Mouse (Mus musculus) liver, embryonic 12.5 days (tissue): ENCODE data around the gene Atrn. TPM values are rescaled to one million over a fixed set of nuclear protein-coding genes. Genes with fewer than 3 reads are reported as not detected.

Source experiments
- ATAC-seq: fragments of 200-750 bp; cut with Nextera tagmentation; 2 replicates; pipeline ENCODE4 v1.8.0; 2017; ENCODE audit warnings: moderate number of reproducible peaks, mild to moderate bottlenecking, moderate library complexity
- H3K27ac ChIP-seq: fragments of 300-500 bp; sonication (generic); 2 replicates; pipeline ENCODE4 v1.5.1; 2016; ENCODE audit warnings: mild to moderate bottlenecking
- H3K27me3 ChIP-seq: fragments of 300-500 bp; sonication (generic); replicated peaks from 2 replicates; pipeline ENCODE4 v1.6.1; 2016; ENCODE audit warnings: mild to moderate bottlenecking, moderate library complexity
- H3K36me3 ChIP-seq: fragments of 300-500 bp; sonication (generic); 2 replicates; pipeline ENCODE4 v1.6.1; 2016; ENCODE audit warnings: mild to moderate bottlenecking, moderate library complexity
- H3K4me1 ChIP-seq: fragments of 300-500 bp; sonication (generic); 2 replicates; pipeline ENCODE4 v1.6.1; 2016
- H3K4me2 ChIP-seq: fragments of 300-500 bp; sonication (generic); 2 replicates; pipeline ENCODE4 v1.6.1; 2016; ENCODE audit warnings: mild to moderate bottlenecking, moderate library complexity
- H3K4me3 ChIP-seq: fragments of 300-500 bp; sonication (generic); 2 replicates; pipeline ENCODE4 v1.5.1; 2016; ENCODE audit warnings: mild to moderate bottlenecking, moderate library complexity
- H3K9ac ChIP-seq: fragments of 300-500 bp; sonication (generic); 2 replicates; pipeline ENCODE4 v1.6.1; 2016; ENCODE audit warnings: mild to moderate bottlenecking, moderate library complexity
- H3K9me3 ChIP-seq: fragments of 300-500 bp; sonication (generic); replicated peaks from 2 replicates; pipeline ENCODE4 v1.6.1; 2016; ENCODE audit warnings: mild to moderate bottlenecking, moderate library complexity
- WGBS: fragments of 180-500 bp; shearing (Covaris S2); methylation state at CpG from one replicate; pipeline ENCODE4 v1.1.7; 2016; ENCODE audit not compliant: insufficient replicate concordance; 5-methylcytosine and 5-hydroxymethylcytosine counted together
- polyA plus RNA-seq: library from polyadenylated mRNA; unstranded; fragments of >200 nt; fragmentation: Nextera tagmentation; extraction: Ambion mirVana; gene quantifications from 2 replicates; pipeline ENCODE4 v1.2.1, GENCODE M21; 2016

The Atrn gene
- polyA plus RNA-seq, 1 experiment from 2014 or later: 4.1 TPM

- no peak overlapping the region for H3K4me3 ChIP-seq
- no peak overlapping the region for H3K9ac ChIP-seq
- H3K4me2 ChIP-seq: no peak overlapping the region
- no peaks in the 10 kb centered on the region for H3K9me3 ChIP-seq
- no peak overlapping the region for H3K27ac ChIP-seq
- 0 out of 2 replicates have a peak, but pooled peaks cover 8% of the 10 kb centered on the region for H3K4me1 ChIP-seq
- no peak for ATAC-seq
- no peaks in the 10 kb centered on the region for H3K36me3 ChIP-seq
- WGBS: 65% methylated on average over 3 of the region's 3 CpGs
- no peaks in the 10 kb centered on the region for H3K27me3 ChIP-seq
Observed at GRCm38 (mm10) chr2:130916521-130917147, 10.3 kb downstream of the Atrn start.

DNA sequence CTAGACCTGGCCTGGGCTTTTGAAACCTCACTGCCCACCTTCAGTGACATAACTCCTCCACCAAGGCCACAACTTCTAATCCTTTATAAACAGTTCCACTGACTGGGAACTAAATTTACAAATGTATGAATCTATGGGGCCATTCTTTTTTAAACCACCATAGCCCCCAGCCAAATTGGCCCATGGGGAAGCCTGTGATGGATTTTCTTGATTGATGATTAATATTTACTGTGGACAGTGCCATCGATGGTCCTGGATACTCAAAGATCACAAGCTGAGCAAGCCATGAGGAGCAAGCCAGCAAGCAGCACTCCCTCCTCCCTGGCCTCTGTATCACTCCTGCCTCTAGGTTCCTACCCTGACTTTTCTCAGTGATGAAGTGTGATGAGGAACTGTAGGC is 11.4 kb downstream of the Atrn start:
- Histone ChIP-seq H3K27me3 (no peaks in the 10 kb centered on the region), H3K4me1 (no peaks in the 10 kb centered on the region), H3K4me3 (no peak overlapping the region), H3K4me2 (no peak overlapping the region), H3K27ac (no peak overlapping the region), H3K36me3 (no peaks in the 10 kb centered on the region), H3K9ac (no peak overlapping the region), H3K9me3 (no peaks in the 10 kb centered on the region)
- WGBS: 85% methylated on average over 1 of the region's 1 CpGs
- no peak for ATAC-seq

- H3K4me3 ChIP-seq: no peak overlapping the region
- no peak for ATAC-seq
- no peaks in the 10 kb centered on the region for H3K27me3 ChIP-seq
- no peak overlapping the region for H3K9ac ChIP-seq
- no peaks in the 10 kb centered on the region for H3K4me1 ChIP-seq
- WGBS: 70% methylated on average over 5 of the region's 5 CpGs
- no peaks in the 10 kb centered on the region for H3K36me3 ChIP-seq
- H3K27ac ChIP-seq: no peak overlapping the region
- no peaks in the 10 kb centered on the region for H3K9me3 ChIP-seq
- no peak overlapping the region for H3K4me2 ChIP-seq
Observed at GRCm38 (mm10) chr2:130919062-130919593, 12.8 kb downstream of the Atrn start.

GRCm38 (mm10) chr2:130924950-130925349 is 18.7 kb downstream of the Atrn start:
- Histone ChIP-seq H3K9ac (no peak overlapping the region), H3K4me3 (no peak overlapping the region), H3K9me3 (no peaks in the 10 kb centered on the region), H3K27me3 (no peaks in the 10 kb centered on the region), H3K4me2 (no peak overlapping the region), H3K36me3 (no peaks in the 10 kb centered on the region), H3K4me1 (peaks cover 8% of the 10 kb centered on the region; the same call in 1 of the 2 replicates), H3K27ac (no peak overlapping the region)
- no peak for ATAC-seq
- WGBS: 69% methylated on average over 2 of the region's 2 CpGs

GRCm38 (mm10) chr2:130928031-130928430 is 21.7 kb downstream of the Atrn start:
- H3K4me2 ChIP-seq: no peak overlapping the region
- H3K4me1 ChIP-seq: peaks cover 15% of the 10 kb centered on the region; the same call in 1 of the 2 replicates
- H3K36me3 ChIP-seq: no peaks in the 10 kb centered on the region
- H3K4me3 ChIP-seq: no peak overlapping the region
- H3K27me3 ChIP-seq: no peaks in the 10 kb centered on the region
- WGBS: 77% methylated on average over 4 of the region's 4 CpGs
- no peak overlapping the region for H3K9ac ChIP-seq
- no peaks in the 10 kb centered on the region for H3K9me3 ChIP-seq
- no peak overlapping the region for H3K27ac ChIP-seq
- ATAC-seq: no peak

GRCm38 (mm10) chr2:130928530-130928929 is 22.2 kb downstream of the Atrn start:
- Histone ChIP-seq H3K4me3 (no peak overlapping the region), H3K4me1 (peaks cover 15% of the 10 kb centered on the region; the same call in 1 of the 2 replicates), H3K9ac (no peak overlapping the region), H3K27me3 (no peaks in the 10 kb centered on the region), H3K36me3 (no peaks in the 10 kb centered on the region), H3K9me3 (no peaks in the 10 kb centered on the region), H3K4me2 (no peak overlapping the region), H3K27ac (no peak overlapping the region)
- ATAC-seq: no peak

GRCm38 (mm10) chr2:130929994-130930393 is 23.7 kb downstream of the Atrn start:
- Histone ChIP-seq H3K4me1 (peaks cover 15% of the 10 kb centered on the region; the same call in 1 of the 2 replicates), H3K4me3 (no peak overlapping the region), H3K9ac (no peak overlapping the region), H3K4me2 (no peak overlapping the region), H3K9me3 (no peaks in the 10 kb centered on the region), H3K27ac (no peak overlapping the region), H3K27me3 (no peaks in the 10 kb centered on the region), H3K36me3 (no peaks in the 10 kb centered on the region)
- 27% methylated on average over 5 of the region's 5 CpGs for WGBS
- no peak; the same call in 1 of the 2 replicates for ATAC-seq

DNA sequence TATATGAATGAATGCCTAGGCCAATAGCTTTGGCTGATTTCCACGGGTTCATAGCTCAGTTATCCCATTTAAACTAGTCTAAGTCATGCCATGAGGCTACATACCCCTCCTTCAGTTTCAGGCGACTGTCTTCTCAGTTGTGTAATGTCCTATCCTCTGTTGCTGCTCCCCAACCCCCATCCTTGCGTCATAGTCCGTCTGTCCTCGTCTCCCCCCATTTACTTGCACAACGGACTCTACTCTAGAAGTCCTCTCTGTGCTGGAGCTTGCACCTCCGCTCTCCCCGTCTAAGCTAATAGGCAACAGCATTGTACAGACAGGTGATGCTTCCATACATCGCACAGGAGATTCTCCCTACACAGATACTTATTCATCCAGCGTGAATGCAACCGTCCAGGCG is 26.6 kb downstream of the Atrn start:
- ATAC-seq: no peak
- Histone ChIP-seq H3K4me1 (peaks cover 15% of the 10 kb centered on the region; the same call in 1 of the 2 replicates), H3K4me3 (no peak overlapping the region), H3K9me3 (no peaks in the 10 kb centered on the region), H3K36me3 (peaks cover 9% of the 10 kb centered on the region; the same call in 1 of the 2 replicates), H3K27me3 (no peaks in the 10 kb centered on the region), H3K9ac (no peak overlapping the region), H3K27ac (no peak overlapping the region), H3K4me2 (no peak overlapping the region)
- WGBS: 53% methylated on average over 12 of the region's 12 CpGs

DNA sequence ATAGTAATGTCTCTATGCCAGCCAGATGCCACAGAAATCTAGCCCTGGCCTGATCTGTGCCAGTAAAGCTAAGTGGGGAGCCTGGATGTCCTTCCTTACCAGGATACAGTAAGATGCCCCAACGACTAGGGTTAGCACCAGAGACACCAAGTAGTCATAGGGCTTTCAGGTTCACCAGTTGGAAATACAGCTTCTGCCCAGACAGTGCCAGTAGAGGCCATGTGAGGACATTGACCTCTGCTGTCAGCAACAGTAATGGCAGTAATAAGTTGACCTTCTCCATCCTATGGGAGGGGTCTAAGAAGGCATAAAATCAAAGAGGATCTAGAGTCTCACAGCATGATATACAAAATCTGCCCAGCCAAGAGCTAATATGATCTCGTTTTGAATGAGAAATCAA is 43.5 kb downstream of the Atrn start:
- Histone ChIP-seq H3K4me1 (no peaks in the 10 kb centered on the region), H3K4me3 (no peak overlapping the region), H3K9me3 (no peaks in the 10 kb centered on the region), H3K27ac (no peak overlapping the region), H3K27me3 (no peaks in the 10 kb centered on the region), H3K36me3 (peaks cover 17% of the 10 kb centered on the region), H3K9ac (no peak overlapping the region), H3K4me2 (no peak overlapping the region)
- ATAC-seq: no peak
- 70% methylated on average over 2 of the region's 2 CpGs for WGBS

DNA sequence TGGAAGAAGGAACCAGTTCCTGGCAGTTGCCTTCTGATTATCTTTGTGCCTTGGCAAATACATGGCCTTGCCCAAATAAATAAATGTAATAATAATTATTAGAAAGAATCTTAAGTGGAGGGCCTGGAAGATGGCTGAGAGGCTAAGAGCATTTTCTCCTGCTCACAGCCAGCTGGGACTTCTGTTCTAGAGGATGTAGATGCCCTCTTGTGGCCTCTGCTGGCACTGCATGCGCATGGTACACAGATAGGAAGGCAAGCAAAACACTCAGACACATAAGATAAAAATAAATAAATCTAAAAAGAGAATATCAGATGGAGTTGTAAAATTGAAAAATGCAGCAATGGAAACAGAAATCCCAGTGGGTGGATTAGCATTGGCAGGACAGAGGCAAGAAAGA is 44.3 kb downstream of the Atrn start:
- no peak for ATAC-seq
- Histone ChIP-seq H3K9me3 (no peaks in the 10 kb centered on the region), H3K4me1 (no peaks in the 10 kb centered on the region), H3K27me3 (no peaks in the 10 kb centered on the region), H3K36me3 (peaks cover 16% of the 10 kb centered on the region), H3K27ac (no peak overlapping the region), H3K9ac (no peak overlapping the region), H3K4me3 (no peak overlapping the region), H3K4me2 (no peak overlapping the region)
- WGBS: 0% methylated on average over 1 of the region's 1 CpGs

GRCm38 (mm10) chr2:130958906-130959305 is 52.6 kb downstream of the Atrn start:
- no peaks in the 10 kb centered on the region for H3K27me3 ChIP-seq
- no peak for ATAC-seq
- no peak overlapping the region for H3K4me2 ChIP-seq
- no peak overlapping the region for H3K27ac ChIP-seq
- WGBS: 64% methylated on average over 2 of the region's 2 CpGs
- H3K9me3 ChIP-seq: no peaks in the 10 kb centered on the region
- H3K9ac ChIP-seq: no peak overlapping the region
- H3K36me3 ChIP-seq: peaks cover 17% of the 10 kb centered on the region; the same call in 1 of the 2 replicates
- H3K4me3 ChIP-seq: no peak overlapping the region
- no peaks in the 10 kb centered on the region for H3K4me1 ChIP-seq

GRCm38 (mm10) chr2:130961851-130962250 is 55.6 kb downstream of the Atrn start:
- H3K9ac ChIP-seq: no peak overlapping the region
- no peak overlapping the region for H3K4me2 ChIP-seq
- H3K9me3 ChIP-seq: no peaks in the 10 kb centered on the region
- no peak overlapping the region for H3K4me3 ChIP-seq
- H3K27ac ChIP-seq: no peak overlapping the region
- ATAC-seq: no peak
- no peaks in the 10 kb centered on the region for H3K27me3 ChIP-seq
- H3K36me3 ChIP-seq: peaks cover 16% of the 10 kb centered on the region; the same call in 1 of the 2 replicates
- peaks cover 5% of the 10 kb centered on the region; the same call in 1 of the 2 replicates for H3K4me1 ChIP-seq
